Mouse (Mus musculus) frontal cortex, postnatal 10 days (tissue): Measurements from ENCODE around the gene Enah.

ENCODE experiments used
- DNase-seq, 2 experiments: peaks; one replicate each; pipeline ENCODE4 v3.0.0; 2022; ENCODE audit warnings: low spot score in 2 of 2, mixed read lengths in 1 of 2

Enah gene

GRCm38 (mm10) chr1:181880752-181881325 is 139.0 kb downstream of the Enah start:
- DNase-seq = no peak

GRCm38 (mm10) chr1:181878436-181878835 is 141.4 kb downstream of the Enah start:
- no peak for DNase-seq

- no peak for DNase-seq
Observed at GRCm38 (mm10) chr1:181877088-181877487, 142.7 kb downstream of the Enah start.

GRCm38 (mm10) chr1:181876656-181877055 is 143.1 kb downstream of the Enah start:
- no peak for DNase-seq

- no peak for DNase-seq
Observed at GRCm38 (mm10) chr1:181873086-181873920, 146.5 kb downstream of the Enah start.

GRCm38 (mm10) chr1:181872639-181873038 is 147.2 kb downstream of the Enah start:
- no peak for DNase-seq

GRCm38 (mm10) chr1:181866429-181867280 is 153.1 kb downstream of the Enah start:
- no peak for DNase-seq

- no peak for DNase-seq
Observed at GRCm38 (mm10) chr1:181865863-181866216, 153.9 kb downstream of the Enah start.

GRCm38 (mm10) chr1:181864971-181865862 is 154.6 kb downstream of the Enah start:
- DNase-seq = no peak

- no peak for DNase-seq
Observed at GRCm38 (mm10) chr1:181863431-181863830, 156.4 kb downstream of the Enah start.

GRCm38 (mm10) chr1:181862676-181863374 is 157.0 kb downstream of the Enah start:
- DNase-seq = no peak

GRCm38 (mm10) chr1:181861181-181861902 is 158.4 kb downstream of the Enah start:
- DNase-seq = no peak

- peak in 1 of 2 experiments; percentile 18 for DNase-seq
Observed at GRCm38 (mm10) chr1:181860659-181861058, 159.1 kb downstream of the Enah start.

GRCm38 (mm10) chr1:181856329-181856728 is 163.5 kb downstream of the Enah start:
- no peak for DNase-seq

- DNase-seq = no peak
Observed at GRCm38 (mm10) chr1:181854829-181855228, 165.0 kb downstream of the Enah start.

GRCm38 (mm10) chr1:181853081-181853736 is 166.6 kb downstream of the Enah start:
- no peak for DNase-seq

GRCm38 (mm10) chr1:181852466-181852865 is 167.3 kb downstream of the Enah start:
- no peak for DNase-seq

GRCm38 (mm10) chr1:181851521-181852310 is 168.1 kb downstream of the Enah start:
- DNase-seq = peak; percentile 42 to 48

GRCm38 (mm10) chr1:181850441-181850840 is 169.3 kb downstream of the Enah start:
- DNase-seq = no peak
